Mouse (Mus musculus) embryonic facial prominence, embryonic 12.5 days (tissue): ENCODE measurements at regions not wholly inside any gene's neighbourhood (a gene's known extent, or its start where the extent isn't known, plus 50 kb on each side); places are given as distances from the start of the nearest gene placed in this dataset.

Experiments used
- ATAC-seq: fragments of 200-750 bp; cut with Nextera tagmentation; 2 replicates; pipeline ENCODE4 v1.8.0; 2017; ENCODE audit not compliant: insufficient number of reproducible peaks, insufficient read depth, low FRiP score, low TSS enrichment
- H3K27ac ChIP-seq: fragments of 300-500 bp; sonication (generic); 2 replicates; pipeline ENCODE4 v1.5.1; 2016; ENCODE audit warnings: mild to moderate bottlenecking
- H3K27me3 ChIP-seq: fragments of 300-500 bp; sonication (generic); 2 replicates; pipeline ENCODE4 v1.6.1; 2016; ENCODE audit warnings: mild to moderate bottlenecking, moderate library complexity
- H3K36me3 ChIP-seq: fragments of 300-500 bp; sonication (generic); 2 replicates; pipeline ENCODE4 v1.6.1; 2016; ENCODE audit warnings: mild to moderate bottlenecking
- H3K4me1 ChIP-seq: fragments of 300-500 bp; sonication (generic); 2 replicates; pipeline ENCODE4 v1.6.1; 2016
- H3K4me2 ChIP-seq: fragments of 300-500 bp; sonication (generic); replicated peaks from 2 replicates; pipeline ENCODE4 v1.6.1; 2016; ENCODE audit warnings: mild to moderate bottlenecking, moderate library complexity
- H3K4me3 ChIP-seq: fragments of 300-500 bp; sonication (generic); 2 replicates; pipeline ENCODE4 v1.5.1; 2016; ENCODE audit warnings: mild to moderate bottlenecking
- H3K9ac ChIP-seq: fragments of 300-500 bp; sonication (generic); 2 replicates; pipeline ENCODE4 v1.6.1; 2016; ENCODE audit warnings: mild to moderate bottlenecking, moderate library complexity
- H3K9me3 ChIP-seq: fragments of 300-500 bp; sonication (generic); 2 replicates; pipeline ENCODE4 v1.6.1; 2016; ENCODE audit warnings: mild to moderate bottlenecking, moderate library complexity
- WGBS: fragments of 180-500 bp; shearing (Covaris S2); methylation state at CpG from one replicate; pipeline ENCODE4 v1.1.7; 2016; 5-methylcytosine and 5-hydroxymethylcytosine counted together

DNA sequence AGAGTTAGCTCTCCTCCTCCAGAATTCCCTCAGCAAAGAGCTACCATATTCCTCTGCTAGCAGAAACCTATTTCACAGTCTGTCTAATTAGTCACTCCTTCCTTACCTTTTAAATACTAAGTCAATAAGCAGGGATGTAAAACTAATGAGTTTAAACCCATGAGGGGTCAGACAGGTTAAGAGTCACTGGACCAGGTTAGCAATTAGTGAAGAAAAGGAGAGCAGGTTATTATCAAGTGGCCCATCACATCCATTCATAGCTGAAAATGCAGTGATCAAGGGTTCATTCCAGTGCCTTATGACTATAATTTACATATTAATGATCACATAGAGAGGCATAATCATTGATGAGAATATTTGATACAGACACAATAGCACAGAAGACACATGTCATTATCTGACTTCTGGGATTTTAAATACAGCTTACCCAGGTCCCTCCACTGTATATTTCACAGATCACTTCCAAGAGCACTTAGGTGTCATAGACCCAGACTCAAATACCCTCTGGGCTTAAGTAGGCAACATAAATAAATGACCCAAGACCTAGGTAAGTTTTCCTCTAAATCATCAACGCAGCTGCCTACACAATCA lies 355.4 kb upstream of the Rgma start:
- Histone ChIP-seq H3K27ac (no peak overlapping the region), H3K27me3 (no peaks in the 10 kb centered on the region), H3K36me3 (no peaks in the 10 kb centered on the region), H3K9me3 (no peaks in the 10 kb centered on the region), H3K4me2 (no peak overlapping the region), H3K4me3 (no peak overlapping the region), H3K4me1 (no peaks in the 10 kb centered on the region), H3K9ac (no peak overlapping the region)
- WGBS = 54% methylated on average over 1 of the region's 1 CpGs
- no peak for ATAC-seq

DNA sequence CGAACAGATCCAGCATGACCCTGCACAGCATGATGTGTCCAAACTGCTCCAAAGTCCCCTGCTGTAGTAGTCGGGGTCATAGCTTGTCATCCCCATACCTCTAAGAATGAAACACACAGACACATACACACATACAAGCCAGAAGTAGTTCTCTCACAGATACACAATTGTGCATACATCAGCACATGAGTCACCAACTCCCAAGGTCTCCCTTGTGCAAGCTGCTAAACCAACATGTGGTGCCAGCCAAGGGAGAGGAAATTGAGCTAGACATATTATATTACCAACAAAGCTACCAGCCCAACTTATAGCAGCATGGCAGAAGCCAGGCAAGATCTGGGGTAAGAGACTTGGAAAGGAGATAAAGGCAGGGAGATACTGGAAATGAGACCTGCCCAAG lies 353.5 kb upstream of the Rgma start:
- H3K27me3 ChIP-seq = no peaks in the 10 kb centered on the region
- no peak for ATAC-seq
- no peak overlapping the region for H3K9ac ChIP-seq
- no peaks in the 10 kb centered on the region for H3K4me1 ChIP-seq
- no peaks in the 10 kb centered on the region for H3K9me3 ChIP-seq
- no peak overlapping the region for H3K27ac ChIP-seq
- no peak overlapping the region for H3K4me3 ChIP-seq
- 72% methylated on average over 2 of the region's 2 CpGs for WGBS
- no peaks in the 10 kb centered on the region for H3K36me3 ChIP-seq
- H3K4me2 ChIP-seq = no peak overlapping the region

DNA sequence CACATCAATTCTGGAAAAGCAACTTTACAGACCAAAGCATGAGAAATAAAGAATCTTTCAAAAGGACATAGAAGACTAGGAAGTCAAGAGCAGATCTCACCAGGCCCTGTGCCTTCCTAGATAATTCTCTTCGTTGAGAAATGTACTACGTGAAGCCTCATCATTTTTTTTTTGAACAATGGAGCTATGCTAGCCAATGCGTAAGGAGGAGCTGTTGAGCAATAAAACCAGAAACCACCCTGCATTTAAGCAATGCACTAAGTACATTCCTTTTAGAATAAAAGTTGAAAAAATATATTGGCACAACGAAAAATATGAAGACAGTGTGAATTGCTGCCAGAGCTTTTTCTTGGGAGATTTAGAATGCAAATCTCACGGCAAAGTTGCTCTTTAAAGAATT lies 349.7 kb upstream of the Rgma start:
- H3K36me3 ChIP-seq = no peaks in the 10 kb centered on the region
- no peak overlapping the region for H3K4me2 ChIP-seq
- H3K9me3 ChIP-seq = no peaks in the 10 kb centered on the region
- no peak overlapping the region for H3K27ac ChIP-seq
- WGBS = 79% methylated on average over 5 of the region's 5 CpGs
- H3K9ac ChIP-seq = no peak overlapping the region
- H3K27me3 ChIP-seq = no peaks in the 10 kb centered on the region
- no peak overlapping the region for H3K4me3 ChIP-seq
- ATAC-seq = no peak
- H3K4me1 ChIP-seq = no peaks in the 10 kb centered on the region

DNA sequence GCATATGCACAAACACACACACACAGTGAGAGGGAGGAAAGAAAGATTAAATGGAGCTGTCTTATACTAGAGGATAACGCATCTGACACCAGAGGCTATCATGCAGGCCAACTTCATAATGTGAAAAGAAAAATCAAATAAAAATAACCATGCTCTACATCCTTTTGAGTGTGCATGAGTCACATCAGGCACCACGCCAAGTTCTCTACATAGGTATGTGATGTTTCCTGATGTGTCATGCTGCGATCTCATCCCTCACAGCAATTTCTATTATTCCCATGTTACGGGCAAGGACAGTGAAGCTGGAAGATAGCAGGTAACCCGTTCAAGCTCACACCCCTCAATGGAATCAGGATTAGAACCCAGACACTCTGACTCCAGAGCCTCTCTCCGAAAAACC lies 346.4 kb upstream of the Rgma start:
- H3K4me2 ChIP-seq = no peak overlapping the region
- H3K9me3 ChIP-seq = no peaks in the 10 kb centered on the region
- no peak overlapping the region for H3K27ac ChIP-seq
- no peak for ATAC-seq
- H3K36me3 ChIP-seq = no peaks in the 10 kb centered on the region
- WGBS = 89% methylated on average over 6 of the region's 6 CpGs
- H3K4me1 ChIP-seq = peaks cover 6% of the 10 kb centered on the region; the same call in 1 of the 2 replicates
- H3K9ac ChIP-seq = no peak overlapping the region
- no peaks in the 10 kb centered on the region for H3K27me3 ChIP-seq
- H3K4me3 ChIP-seq = no peak overlapping the region

DNA sequence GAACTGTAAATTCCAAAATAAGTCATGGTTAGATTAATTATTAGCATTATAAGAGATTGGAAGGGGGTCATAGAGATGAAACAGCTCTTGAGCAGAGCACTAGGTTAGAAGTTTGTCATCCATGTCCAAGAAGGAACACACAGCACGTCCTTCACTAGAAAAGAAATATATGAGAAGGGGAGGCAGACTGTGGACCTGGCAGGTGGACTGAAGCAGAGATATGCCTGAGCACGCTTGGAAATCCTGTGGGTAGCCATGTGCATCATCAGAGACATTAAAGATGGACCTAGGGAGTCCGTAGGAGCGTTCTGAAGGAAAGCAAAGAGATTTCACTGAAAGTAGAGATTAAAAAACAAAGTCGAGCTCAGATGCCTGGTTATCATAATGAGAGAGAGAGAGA lies 343.9 kb upstream of the Rgma start:
- Histone ChIP-seq H3K4me3 (no peak overlapping the region), H3K9me3 (no peaks in the 10 kb centered on the region), H3K9ac (no peak overlapping the region), H3K4me1 (peaks cover 6% of the 10 kb centered on the region; the same call in 1 of the 2 replicates), H3K27me3 (no peaks in the 10 kb centered on the region), H3K4me2 (no peak overlapping the region), H3K27ac (no peak overlapping the region), H3K36me3 (no peaks in the 10 kb centered on the region)
- no peak for ATAC-seq
- WGBS = 83% methylated on average over 5 of the region's 5 CpGs

DNA sequence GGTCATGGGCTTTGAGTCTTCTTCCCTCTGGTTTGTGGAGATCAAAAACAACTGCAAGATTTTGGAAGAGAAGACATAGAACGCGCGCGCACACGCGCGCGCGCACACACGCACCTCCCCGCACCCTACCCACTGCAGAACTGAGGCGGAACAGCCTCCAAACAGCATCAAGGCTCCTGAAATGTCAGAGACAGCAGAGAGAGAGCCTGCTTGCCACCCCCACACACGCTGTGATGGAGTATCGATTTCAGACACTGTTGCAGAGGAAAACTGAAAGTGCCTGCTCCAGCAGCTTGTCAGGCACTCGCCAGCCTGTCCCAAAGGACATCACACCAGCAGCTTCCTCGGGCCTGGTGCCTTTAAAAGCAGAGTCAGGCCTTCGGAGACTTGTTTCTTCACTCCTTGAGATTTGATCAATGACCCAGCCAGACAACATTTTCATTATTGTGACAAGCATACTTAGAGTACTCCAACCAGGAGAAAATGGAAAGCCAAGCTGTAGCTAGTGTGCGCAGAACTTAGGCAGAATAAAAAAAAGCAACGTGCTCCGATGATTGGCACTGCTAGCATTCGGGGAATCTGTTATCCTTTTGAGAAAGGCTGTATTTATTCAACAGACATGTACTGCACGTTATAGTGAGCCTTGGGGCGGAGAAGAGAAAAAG lies 342.9 kb upstream of the Rgma start:
- Histone ChIP-seq H3K9ac (no peak overlapping the region), H3K4me2 (peak overlapping the region; percentile 26), H3K9me3 (no peaks in the 10 kb centered on the region), H3K27me3 (no peaks in the 10 kb centered on the region), H3K27ac (peak overlapping the region; percentile 30; the same call in 1 of the 2 replicates), H3K36me3 (no peaks in the 10 kb centered on the region), H3K4me1 (peaks cover 6% of the 10 kb centered on the region; the same call in 1 of the 2 replicates), H3K4me3 (no peak overlapping the region)
- ATAC-seq = no peak
- 64% methylated on average over 23 of the region's 23 CpGs for WGBS

DNA sequence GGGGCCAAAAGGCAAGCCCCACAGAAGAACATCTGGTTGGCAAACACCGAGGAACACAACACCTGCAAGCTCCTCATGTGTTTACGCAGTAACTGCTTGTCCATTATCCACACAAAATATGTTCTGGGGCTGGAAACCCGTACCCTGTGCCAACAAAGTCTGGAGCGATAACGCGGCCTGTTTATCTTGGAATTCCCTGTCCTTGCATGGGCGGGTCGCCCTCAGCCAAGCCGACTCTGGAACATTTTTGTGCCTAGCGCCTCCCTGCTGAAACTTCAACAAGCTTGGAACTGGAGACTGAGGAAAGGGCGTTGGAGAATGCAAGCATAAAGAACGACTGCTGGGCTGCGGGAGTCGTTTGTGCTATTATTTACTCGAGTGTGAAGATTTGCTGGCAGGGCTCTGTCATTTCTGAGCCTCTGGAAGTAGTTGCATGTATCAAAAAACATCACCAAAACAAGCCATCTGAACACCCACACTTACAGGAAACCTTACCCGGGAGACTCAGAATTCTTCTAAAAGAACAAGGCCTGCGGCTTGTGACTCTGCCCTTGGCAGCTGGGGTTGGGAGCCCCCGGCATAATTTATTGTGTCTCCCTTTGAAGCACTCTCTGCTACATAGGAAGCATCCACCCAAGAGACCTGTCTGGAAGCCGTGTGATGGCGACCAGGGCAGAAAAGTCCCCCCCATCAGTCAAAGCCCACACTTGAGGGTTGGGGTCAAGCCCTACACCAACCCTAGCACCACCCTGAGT lies 338.3 kb upstream of the Rgma start:
- WGBS = 69% methylated on average over 20 of the region's 20 CpGs
- no peak overlapping the region for H3K9ac ChIP-seq
- no peak overlapping the region for H3K4me3 ChIP-seq
- H3K4me2 ChIP-seq = no peak overlapping the region
- peaks cover 5% of the 10 kb centered on the region; the same call in 1 of the 2 replicates for H3K27me3 ChIP-seq
- no peak overlapping the region for H3K27ac ChIP-seq
- no peak for ATAC-seq
- H3K4me1 ChIP-seq = peaks cover 5% of the 10 kb centered on the region; the same call in 1 of the 2 replicates
- H3K36me3 ChIP-seq = no peaks in the 10 kb centered on the region
- no peaks in the 10 kb centered on the region for H3K9me3 ChIP-seq

DNA sequence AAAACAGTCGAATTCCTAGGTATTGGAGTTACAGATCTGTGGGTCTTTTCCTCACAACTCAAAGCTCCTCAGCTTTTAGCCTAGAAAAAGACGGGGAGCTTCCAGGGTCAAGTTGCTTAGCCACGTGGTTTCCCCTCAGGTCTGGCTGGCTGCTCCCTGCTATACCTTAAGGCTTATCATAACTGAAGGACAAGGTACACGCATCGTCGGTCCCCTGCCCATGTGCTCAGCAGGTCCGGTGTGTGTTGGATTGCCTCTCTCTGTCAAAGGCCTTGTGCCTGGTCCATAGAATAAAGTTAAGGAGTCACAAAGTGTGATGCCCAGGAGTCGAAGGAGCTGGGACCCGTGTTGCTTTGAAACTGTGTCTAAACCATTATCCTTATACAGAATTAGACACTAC lies 337.7 kb upstream of the Rgma start:
- H3K4me1 ChIP-seq = no peaks in the 10 kb centered on the region
- WGBS = 92% methylated on average over 9 of the region's 9 CpGs

DNA sequence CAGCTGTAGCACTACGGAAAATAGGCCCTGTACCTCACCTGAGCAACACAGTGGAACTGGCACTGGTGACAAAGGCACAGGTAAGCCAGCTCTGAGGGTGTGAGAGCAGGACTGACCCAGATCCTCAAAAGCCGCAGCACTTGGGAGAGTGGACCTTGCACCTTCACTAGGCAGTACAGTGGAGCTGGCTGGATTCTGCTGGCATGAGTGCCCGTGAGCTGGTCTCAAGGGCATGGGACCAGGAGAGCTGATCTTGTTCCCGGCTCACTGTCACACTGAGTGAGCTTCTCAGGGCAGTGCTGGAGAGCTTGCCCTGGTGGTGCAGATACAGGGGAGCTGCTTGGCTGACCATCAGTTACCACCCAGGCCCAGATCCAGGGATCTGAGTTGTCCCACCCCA lies 335.4 kb upstream of the Rgma start:
- WGBS = 78% methylated on average over 4 of the region's 4 CpGs
- Histone ChIP-seq H3K27me3 (peaks cover 5% of the 10 kb centered on the region; the same call in 1 of the 2 replicates), H3K4me3 (no peak overlapping the region), H3K36me3 (no peaks in the 10 kb centered on the region), H3K4me2 (no peak overlapping the region), H3K27ac (no peak overlapping the region), H3K4me1 (no peaks in the 10 kb centered on the region), H3K9me3 (no peaks in the 10 kb centered on the region), H3K9ac (no peak overlapping the region)
- no peak for ATAC-seq

More for the DNA sequence above, 337.7 kb upstream of the Rgma start:
- Histone ChIP-seq H3K27me3 (peaks cover 5% of the 10 kb centered on the region; the same call in 1 of the 2 replicates), H3K4me2 (no peak overlapping the region), H3K27ac (no peak overlapping the region), H3K9me3 (no peaks in the 10 kb centered on the region), H3K9ac (no peak overlapping the region), H3K36me3 (no peaks in the 10 kb centered on the region), H3K4me3 (no peak overlapping the region)
- no peak for ATAC-seq

DNA sequence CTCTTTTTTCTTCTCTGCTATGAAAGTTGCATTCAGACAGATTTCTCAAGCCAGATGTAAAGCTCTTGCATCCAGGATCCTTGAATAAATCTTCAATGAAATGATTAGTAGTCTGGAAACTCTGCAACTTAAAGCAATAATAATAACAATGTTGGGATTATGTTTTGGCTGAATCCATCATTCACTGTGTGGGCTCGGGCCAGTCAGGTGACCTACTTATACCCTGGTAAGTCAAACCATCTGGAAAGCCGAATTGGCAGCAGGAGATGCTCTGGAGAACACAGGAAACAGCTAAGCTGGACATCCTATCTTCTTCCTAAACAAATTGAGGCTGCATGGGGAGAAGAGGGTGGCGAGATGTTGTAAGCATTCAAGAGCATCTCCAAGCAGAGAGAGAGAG lies 331.0 kb upstream of the Rgma start:
- no peak overlapping the region for H3K27ac ChIP-seq
- no peaks in the 10 kb centered on the region for H3K36me3 ChIP-seq
- peaks cover 5% of the 10 kb centered on the region; the same call in 1 of the 2 replicates for H3K27me3 ChIP-seq
- H3K9ac ChIP-seq = no peak overlapping the region
- H3K4me3 ChIP-seq = no peak overlapping the region
- H3K4me2 ChIP-seq = no peak overlapping the region
- no peaks in the 10 kb centered on the region for H3K4me1 ChIP-seq
- ATAC-seq = no peak
- H3K9me3 ChIP-seq = no peaks in the 10 kb centered on the region
- WGBS = 41% methylated on average over 3 of the region's 3 CpGs

DNA sequence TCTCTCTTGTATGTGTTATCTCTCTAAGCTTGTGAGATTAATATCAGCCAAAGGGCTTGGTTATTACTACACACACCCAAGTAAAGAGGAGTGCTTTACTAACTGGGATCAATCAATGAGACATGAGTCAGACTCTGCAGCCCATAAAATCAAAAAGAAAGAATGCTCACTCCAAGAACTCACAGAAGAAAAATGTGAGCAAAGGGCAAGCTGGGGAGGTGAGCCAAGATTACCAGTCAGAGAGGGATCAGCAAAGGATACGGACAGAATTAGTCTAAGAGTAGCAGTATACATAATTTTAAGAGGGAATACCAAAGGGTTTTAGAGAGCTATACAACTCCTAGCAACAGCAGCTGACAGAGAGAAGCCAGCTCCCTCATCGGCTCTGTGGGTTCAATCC lies 319.4 kb upstream of the Rgma start:
- no peak overlapping the region for H3K4me3 ChIP-seq
- no peaks in the 10 kb centered on the region for H3K27me3 ChIP-seq
- 93% methylated on average over 2 of the region's 2 CpGs for WGBS
- no peaks in the 10 kb centered on the region for H3K9me3 ChIP-seq
- no peak for ATAC-seq
- H3K4me2 ChIP-seq = no peak overlapping the region
- no peaks in the 10 kb centered on the region for H3K36me3 ChIP-seq
- no peak overlapping the region for H3K27ac ChIP-seq
- no peaks in the 10 kb centered on the region for H3K4me1 ChIP-seq
- H3K9ac ChIP-seq = no peak overlapping the region

DNA sequence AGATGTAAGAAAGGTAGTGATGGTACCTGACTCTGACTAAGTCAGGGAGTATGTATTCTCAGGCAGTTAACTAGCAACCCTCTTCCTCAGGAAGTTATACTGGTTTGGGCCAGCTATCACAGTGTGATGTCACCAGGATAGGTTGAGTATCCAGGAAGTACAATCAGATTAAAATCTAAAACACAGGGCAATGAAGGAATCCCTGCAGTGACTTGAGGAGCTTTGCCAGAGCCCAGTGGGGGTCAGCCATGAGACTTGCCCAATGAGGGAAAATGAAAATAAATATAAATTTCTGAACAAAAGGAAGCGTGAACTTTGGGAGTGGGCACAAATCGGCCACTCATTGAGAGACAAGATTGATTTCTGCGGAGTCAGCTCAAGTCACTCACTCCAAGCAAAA lies 311.8 kb upstream of the Rgma start:
- Histone ChIP-seq H3K4me3 (no peak overlapping the region), H3K36me3 (no peaks in the 10 kb centered on the region), H3K4me2 (no peak overlapping the region), H3K4me1 (no peaks in the 10 kb centered on the region), H3K9ac (no peak overlapping the region), H3K27ac (no peak overlapping the region), H3K27me3 (no peaks in the 10 kb centered on the region), H3K9me3 (no peaks in the 10 kb centered on the region)
- no peak for ATAC-seq
- WGBS = 82% methylated on average over 3 of the region's 3 CpGs
